Mouse (Mus musculus) urinary bladder, adult 2 months (tissue): ENCODE data around the gene Rasl11a. TPM values are rescaled to one million over a fixed set of nuclear protein-coding genes. Genes with fewer than 3 reads are reported as not detected.
"Not testable (repeated sequence)": the region's sequence is repeated elsewhere in the genome, so short reads cannot be mapped to it uniquely, and the experiment has no call there.

Experiments
- DNase-seq: peaks from one replicate; pipeline ENCODE4 v3.0.0; 2022; ENCODE audit warnings: low spot score
- polyA plus RNA-seq: library from polyadenylated mRNA; depleted of rRNA; stranded (reverse); fragments of >200 nt; gene quantifications from 2 replicates; pipeline ENCODE4 v1.2.3, GENCODE M21; 2012

Rasl11a gene
- polyA plus RNA-seq, 1 experiment = 24.8 TPM

DNA sequence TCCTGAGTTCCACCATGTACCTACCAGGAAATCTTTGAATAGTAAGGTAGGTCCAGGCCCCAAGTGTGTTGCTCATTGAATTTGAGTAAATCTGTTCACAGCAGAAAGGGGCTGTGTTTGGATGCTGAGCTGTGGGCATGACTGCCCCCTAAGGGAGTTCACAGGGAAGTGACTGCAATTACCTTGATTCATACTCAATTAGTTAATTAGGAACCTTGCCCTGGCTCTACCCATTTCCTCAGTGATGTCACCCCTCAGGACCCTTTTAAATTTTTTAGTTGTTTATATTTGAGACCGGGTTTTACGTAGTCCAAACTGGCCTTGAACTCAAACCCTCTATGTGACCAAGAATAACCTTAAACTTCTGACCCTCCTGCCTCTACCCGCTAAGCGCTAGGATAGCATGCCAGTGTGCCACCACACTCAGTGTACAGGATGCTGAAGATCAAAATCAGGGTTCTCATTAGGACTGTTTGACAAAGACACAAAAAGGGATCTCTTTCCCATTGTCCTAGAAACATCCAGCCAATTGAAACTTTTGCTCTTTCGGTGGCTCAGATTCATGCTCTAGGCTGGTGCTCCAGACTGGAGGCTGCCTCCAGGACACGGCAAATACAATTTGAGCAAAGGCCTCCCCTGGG is 450 bp upstream of the Rasl11a start:
- DNase-seq = no peak

DNA sequence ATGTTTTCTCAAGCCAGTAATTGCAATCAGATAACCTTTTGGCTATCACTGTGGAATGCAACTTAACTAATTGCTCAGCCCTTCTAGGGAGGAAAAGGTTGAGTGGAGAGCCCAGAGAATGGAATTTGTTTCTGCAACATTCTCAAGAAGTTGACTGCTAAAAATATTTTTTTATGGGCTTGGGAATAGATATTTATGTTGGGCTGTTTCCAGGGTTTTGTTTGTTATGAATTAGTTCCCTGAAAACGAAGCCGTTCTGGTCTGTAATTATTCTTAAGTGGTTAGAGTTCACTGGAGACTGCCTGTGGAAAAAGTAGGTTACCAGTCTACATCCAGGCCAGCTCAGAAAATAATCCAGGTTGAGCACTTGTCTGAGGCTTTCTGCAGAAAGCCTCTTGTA is 1.6 kb downstream of the Rasl11a start:
- DNase-seq = no peak

DNA sequence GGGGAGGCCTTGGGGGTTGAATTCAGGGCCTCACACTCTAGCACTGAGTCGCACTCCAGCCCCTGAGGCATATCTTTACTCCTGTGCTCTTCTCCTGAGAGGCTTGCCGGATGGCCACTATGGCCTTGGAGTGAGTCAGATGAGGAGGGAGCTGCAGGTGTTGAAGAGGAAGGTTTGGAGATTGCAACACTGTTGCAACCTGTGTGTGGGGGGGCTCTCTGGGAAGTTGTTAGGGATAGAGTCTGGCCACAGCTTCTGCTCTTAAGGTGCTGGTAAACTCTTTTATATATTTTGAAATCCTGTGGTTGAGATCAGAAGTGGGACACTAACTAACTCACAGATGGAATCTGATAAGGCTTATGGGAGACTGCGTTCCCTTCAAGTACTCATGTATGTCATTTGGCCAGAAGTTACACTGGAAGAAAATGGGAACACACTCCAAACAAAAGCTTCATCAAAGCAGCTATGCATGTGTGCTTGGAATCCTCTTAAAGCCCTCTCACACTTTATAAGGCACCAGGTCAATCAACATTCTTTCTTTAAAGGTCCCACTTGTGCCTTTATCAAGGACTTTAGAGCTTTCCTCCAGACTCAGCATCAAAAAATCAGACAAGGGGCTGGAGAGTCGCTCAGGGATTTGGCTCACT is 4.2 kb downstream of the Rasl11a start:
- DNase-seq = no peak

DNA sequence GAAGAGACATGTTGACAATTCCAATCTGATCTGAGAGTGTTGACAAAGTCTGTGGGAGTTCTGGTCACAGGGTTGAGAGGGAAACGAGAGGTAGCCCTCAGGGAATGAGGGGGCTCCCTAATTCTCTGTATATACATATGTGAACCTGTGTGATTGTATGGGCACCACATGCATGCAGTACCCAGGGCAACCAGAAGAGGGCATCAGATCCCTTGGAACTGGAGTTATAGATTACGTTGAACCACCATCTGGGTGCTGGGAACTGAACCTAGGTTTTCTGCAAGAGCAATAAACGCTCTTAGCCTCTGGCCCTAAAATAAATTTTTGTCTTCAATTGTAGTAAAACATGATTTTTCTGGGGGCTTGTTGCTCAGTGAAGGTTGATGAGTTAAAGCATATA is 11.2 kb downstream of the Rasl11a start:
- no peak for DNase-seq

DNA sequence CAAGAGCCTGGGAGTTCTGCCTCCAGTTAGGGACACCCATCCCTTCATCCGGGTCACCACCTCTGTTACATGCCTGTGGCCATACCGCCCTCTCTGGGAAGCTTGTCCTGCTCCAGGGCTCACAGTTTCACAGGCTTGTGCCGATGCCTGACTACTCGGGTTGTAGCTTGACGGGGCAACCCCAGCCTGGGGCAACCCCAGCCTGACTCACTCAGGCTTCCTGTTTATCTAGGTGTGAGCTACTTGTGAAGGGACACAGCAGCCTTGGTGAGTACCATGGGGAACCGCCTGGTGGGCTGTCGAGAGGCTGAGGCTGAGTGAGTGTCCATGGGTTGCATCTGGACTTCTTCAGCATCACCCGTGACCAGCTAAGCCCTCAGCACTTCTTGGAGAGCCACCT is 12.7 kb downstream of the Rasl11a start:
- no peak for DNase-seq

DNA sequence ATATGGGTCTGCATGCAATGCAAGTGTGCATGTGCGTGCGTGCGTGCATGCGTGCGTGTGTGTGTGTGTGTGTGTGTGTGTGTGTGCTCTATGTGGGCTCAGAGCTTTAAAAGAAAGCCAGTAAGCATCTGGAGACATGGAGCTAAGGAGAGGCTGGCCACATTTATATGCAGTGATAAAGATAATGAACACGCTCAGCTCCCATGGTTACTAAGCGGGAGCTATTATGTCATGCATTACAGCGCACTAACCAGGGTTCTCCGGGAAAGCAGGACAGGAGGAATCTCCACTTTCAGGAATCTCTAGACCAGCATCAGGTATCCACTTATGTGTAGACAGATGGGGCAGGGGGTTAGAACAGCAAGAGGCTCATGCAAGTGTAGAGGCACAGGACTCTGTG is 13.9 kb downstream of the Rasl11a start:
- no peak for DNase-seq

DNA sequence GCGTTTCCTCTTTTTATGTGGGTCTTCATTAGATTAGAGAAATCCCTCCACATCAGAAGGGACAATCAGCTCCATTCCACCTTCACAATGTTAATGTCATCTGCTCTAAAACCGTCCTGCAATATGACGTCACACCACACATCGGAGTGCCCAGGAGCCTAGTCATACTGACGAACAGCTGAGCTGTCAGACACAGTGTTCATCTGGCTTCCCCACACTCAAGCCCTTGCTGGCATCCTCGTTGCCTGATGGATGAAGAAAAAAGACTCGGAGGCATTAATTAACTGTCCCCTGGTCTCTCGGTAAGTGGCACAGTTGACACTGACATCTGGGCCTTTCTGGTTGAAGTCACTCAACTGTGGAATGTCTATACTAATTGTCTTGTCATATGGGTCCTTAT is 14.4 kb downstream of the Rasl11a start:
- DNase-seq = no peak

DNA sequence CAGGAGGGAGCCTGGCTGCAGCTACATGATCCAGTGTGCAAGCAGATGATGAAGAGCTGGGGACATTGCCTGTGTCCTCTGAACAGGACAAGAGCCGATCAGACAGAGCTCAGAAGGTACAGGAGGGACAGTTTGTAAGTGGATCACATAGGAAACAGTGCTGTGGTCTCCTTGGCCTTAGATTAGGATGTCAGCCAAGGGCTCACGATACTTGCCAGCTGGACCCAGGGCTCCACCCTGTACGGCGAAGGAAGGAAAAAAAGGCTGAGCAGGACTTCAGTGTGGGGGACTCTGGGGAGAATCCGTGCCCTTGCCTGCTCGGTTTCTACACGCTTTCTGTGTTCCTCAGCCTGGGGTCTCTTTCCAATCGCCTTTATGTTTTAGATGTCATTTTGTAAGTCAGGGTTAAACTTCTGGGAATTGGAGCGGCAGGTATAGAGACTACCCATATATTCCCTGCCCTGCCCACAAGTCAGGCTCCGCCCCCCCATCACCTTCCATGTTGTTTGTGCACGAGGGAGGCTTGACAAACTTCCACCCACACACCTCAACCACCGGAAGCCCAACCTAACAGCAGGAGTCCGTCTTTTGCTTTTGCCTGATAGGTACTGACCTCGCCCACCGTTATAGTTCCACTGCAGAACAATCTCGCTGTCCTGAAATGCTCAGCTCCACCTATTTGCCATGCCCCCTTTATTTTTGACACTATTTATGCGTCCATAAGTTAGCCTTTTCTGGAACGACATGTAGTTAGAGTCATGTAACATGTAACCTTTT is 15.5 kb downstream of the Rasl11a start:
- no peak for DNase-seq

DNA sequence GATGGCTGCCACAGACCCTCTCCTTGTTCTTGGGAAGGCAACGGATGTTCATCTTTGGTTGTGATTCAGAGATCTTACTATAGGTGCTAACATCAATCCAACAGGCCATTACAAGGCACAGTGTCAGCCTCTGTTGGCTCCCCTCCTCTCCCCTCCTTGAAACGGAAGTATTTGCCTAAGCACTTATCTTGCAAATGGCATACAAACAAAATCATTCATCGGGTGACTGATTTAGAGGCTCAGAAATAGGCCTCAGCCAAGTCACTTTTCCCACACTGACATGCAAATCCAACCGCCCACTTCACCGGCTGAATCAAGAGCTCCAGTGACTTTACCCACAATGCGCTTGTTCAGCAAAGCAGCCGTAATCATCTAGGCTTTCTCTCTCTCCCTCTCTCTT is 16.7 kb downstream of the Rasl11a start:
- DNase-seq = no peak

DNA sequence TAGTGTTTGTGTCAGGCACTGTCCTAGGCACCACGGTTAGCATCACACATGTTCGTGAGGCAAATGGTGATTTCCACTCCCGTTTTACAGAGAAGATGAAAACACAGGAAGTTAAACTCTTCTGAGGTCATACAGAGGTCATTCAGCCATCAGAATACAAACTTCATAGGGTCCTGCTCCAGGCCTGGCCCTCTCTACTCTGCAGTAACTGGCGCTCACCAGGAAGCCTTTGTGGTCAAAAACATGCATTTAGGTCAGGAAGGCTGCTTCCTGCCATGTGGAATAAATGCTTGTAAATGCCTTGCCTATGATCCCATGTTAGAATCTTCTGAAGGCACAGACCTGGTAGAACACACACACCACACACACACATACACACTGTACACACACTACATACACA is 20.6 kb downstream of the Rasl11a start:
- no peak for DNase-seq

DNA sequence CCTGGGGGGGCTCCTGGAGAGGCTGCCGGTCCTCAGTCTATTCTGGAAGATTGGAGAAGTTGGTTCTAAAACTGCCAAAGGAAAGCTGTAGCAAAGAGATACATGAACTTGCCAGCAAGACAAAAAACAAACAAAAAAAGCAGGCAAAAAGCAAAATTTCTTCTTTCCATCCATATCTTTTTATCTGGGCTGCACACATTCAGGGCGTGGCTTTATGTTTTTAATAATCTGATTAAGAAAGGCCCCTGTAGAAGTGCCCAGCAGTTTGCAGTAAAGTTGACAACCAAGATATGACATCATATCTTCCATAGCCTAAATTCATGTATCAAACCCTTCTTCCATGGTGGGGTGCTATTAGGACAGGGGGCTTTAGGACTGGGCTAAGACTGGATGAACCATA is 21.4 kb downstream of the Rasl11a start:
- no peak for DNase-seq

DNA sequence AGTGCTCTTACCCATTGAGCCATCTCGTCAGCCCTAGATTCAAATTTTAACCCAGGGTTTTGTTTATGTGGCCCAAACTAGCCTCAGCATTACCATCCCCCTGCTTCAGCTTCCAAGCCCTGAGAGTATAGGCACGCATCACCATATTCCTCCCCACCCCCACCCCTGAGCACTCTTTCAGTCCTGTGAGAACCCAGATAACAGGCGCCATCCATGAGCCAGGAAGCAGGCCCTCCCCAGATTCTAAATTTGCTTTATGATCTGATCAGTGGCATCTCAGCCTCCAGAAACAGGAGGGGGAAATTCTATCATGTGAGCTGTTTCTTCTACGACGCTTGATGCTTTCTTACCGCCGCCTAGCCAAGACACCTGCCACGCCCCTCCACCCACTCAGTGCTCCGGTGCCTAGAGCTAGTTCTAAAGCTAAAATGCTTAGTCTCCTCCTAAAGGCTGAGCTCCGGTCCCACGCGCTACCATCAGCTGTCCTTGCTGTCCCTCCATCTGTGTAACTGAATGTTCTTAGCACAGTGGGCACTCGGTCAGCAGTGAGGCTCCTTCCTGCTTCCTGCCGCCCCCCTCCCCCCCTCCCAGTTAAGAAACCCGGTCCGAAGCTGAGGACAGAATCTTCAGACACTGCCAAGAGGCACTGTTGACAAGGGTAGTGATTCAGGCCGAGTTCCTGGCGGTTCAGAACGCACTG is 22.5 kb downstream of the Rasl11a start:
- DNase-seq = no peak

DNA sequence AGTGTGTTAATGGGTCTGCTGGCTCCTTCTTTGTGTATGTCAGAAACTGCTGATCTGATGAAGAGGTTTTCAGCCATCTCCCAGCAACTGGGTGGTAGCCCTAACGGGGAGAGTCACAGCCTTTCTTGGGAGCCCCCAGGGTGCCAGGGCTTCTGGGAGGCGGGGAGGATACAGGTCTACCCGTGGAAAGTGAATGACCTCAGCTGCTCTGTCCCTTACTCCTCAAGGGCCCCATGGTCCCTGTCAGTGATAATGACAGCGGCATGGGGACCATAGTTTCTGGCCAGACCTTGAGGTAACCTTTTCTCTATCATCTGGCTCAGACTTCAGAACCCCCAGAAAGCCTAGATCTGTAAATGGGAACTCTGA is 23.1 kb downstream of the Rasl11a start:
- no peak for DNase-seq

DNA sequence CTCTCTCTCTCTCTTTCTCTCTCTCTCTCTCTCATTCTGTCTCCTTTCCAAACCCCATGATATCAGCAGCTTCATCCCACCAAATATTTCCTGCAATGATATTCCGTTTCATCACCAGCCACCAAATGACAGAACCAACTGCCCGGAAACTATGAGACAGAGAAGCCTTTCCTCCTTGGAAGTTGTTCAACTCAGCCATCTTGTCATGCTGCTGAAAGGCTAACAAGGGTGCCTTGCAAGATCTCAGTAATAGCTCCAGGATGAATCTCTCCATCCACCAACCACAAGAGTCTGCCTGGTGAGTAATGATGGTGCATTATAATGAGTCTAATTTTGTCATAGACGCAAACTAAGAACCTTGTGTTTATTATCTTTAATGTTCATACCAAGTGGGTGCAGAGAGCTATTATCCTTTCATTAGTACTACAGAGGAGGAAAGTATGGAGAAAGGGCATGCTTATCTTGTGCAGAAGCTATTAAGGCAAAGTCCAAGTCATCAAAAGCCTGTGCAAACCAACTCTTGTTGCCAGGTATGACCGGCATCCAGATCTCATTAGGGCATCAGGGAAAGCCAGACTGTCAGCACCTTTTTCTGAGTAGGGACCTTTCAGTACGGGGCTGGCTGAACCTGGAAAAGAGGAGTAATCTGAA is 28.2 kb downstream of the Rasl11a start:
- no peak for DNase-seq

DNA sequence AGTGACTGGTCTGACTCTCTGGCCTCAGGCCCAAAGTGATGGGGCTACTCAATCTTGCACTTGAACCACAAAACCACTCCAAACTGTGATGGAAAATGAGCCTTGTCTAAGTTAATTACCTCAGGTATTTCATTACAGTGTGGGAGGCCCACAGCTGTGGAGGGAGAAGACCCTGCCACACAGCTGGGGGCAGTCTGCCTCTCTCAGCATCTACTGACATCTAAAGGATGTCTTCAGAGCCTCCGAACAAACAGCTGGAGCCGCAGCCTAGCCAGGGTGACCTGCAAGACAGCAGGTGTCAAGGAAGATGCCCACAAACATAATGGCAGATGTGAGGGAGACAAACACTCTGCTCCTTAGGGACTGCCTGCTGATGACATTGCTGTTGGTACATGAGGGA is 31.2 kb downstream of the Rasl11a start:
- no peak for DNase-seq

DNA sequence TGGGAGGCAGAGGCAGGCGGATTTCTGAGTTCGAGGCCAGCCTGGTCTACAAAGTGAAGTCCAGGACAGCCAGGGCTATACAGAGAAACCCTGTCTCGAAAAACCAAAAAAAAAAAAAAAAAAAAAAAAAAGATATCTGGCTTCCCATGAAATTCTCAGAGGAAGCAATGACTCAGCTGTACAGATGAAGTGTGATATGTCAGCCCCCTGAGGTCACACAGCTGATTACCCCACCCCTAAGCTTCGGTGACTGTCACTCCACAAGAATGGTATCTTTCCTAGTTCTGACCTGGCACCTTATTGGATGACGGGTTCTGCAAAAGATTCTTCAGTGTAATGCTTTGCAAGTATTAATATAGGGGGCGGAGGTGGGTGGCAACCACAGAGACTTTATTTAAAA is 33.0 kb downstream of the Rasl11a start:
- DNase-seq = not testable (repeated sequence)

DNA sequence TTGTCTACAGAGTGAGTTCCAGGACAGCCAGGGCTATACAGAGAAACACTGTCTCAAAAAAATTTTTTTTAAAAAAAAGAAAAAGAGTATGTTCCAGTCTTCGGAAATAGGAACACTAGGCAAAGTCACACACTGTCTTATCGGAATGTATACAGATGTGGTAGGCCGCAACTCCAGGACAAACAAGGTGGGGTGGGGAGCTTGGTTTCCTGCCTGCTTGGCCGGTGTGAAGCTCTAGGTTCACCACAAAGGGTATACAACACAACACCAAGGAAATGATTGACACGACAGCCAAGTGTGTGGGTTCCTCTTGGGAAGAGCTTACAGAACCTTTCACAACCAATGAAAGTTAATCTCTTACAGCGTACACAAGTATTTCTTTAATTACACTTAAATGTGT is 37.4 kb downstream of the Rasl11a start:
- no peak for DNase-seq

DNA sequence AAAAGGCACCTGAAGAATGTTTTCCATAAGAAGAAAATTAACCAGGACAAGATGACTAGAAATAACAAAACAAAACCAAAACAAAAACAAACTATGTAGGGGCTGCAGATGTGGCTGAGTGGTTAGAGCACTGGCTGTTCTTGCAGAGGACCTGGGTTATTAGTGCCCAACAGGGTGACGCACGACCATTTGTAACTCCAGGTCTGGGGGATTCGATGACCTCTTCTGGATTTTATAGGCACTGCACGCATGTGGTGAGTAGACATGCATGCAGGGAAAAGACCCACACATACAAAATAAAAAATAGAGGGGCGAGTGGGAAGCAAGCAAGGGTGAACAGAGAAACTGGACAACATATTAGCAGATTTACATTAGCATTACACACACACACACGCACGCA is 38.2 kb downstream of the Rasl11a start:
- DNase-seq = no peak

DNA sequence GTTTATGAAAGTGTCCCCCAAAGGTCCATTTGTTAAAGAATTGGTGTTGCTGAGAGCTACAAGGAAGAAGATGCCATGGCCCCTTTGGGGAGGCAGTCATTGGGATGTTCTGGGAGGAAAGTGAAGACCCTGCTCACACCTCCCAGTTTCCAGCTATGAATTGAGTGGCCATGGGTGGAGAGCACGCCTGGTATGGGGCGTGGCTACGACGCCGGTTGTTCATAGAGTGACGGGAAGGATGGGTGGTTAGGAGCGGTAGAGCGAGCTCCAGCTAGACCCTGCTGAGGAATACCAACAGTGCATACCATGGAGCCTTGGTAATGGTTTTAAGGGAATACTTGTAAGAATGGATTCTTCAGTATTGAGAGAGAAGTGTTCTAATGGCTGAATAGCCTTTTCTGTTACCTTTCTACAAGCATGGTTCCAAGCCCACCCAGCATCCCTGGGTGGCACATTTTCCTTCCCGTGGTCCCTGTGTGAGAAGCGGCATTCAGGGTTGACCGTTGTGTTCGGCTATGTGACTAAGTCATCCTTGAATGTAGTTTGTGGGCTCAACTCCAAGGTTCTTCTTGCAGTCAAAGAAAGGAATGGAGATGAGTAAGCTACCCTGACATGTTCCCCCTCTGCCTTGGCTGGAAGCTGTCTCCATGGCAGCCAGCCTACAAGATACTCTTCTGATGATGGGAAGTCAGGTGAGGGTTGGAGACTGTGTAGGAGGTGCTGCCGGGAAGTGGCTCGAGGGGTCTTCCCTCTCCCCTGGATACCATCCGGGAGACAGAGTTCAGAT is 38.8 kb downstream of the Rasl11a start:
- no peak for DNase-seq

DNA sequence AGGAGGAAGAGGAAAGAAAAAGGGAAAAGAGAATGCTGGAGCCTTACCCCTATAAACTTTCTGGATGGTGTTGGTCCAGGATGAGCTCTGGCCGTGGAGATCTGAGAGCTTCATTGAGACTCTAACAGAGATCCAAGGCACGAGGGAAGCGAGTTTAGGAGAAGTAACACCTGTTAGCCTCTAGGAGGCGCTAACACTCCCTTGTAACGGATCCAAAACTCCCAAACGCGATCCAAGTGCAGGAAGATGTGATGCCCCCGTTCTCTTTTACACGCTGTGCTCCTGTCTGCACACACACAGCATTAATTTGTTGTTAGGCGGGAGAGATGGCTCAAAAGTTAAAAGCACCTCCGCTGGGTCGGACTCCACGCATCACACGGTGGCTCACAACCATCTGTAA is 46.3 kb downstream of the Rasl11a start:
- DNase-seq = no peak

DNA sequence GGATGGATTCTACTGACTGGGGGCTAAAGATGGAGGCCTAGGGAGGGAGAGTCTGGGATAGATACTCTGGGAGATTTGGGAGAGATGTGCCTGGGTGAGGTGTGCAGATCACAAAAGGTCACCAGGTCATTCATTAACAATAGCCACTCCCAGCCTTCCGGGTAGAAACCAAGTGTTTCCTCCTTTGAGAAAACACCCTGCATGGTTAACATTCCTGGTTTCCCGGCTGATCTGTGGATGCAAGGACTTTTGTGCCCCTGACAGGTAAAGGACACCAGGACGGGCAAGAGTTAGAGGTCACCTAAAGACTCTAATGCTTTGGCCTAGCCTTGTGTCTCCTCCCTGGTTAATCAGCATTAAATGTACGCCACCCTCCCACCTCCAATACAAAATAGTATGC is 48.0 kb downstream of the Rasl11a start:
- DNase-seq = no peak
